Mouse (Mus musculus): ENCODE measurements around the gene Ttc7b. TPM values are rescaled to one million over a fixed set of nuclear protein-coding genes. Genes with fewer than 3 reads are reported as not detected.

The Ttc7b gene
- total and polyA plus RNA-seq, 3 experiments = 11.7 to 23.7 TPM; not detected in 1

DNA sequence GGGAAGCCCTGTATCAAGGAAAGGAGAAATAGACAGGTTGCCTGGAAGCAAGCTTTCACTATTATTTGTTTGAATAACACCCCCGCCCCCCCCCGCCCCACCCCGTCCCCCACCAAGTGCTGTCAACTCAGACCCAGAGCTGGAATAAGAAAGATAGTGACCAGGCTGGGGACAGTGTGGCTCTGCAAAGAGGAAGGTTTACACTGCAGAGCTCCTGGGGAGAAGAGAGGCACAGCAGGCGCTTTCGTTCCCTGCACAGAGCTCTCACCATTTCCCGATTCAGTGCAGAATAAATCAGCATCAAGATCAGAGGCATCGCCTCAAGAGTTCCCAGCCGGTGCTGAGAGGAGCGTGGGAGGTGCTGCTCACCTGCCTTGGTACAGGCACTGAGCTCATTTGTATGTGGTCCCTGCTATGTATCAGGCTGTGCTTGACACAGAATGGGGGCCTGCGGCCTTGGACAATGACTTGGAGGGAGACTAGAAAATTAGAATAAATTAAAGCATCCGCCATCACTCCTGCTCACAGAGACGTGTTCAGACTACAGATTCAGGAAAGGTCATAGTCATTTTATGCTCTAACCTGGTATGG is 206.7 kb downstream of the Ttc7b start:
- TF ChIP-seq RAD21 (IDR thresholded peaks at IDR 0.05; ENCODE audit: low read depth, low read length) (no peak), ZKSCAN1 (IDR thresholded peaks at IDR 0.05; ENCODE audit: low read depth, low read length) (no peak), GABPA (IDR thresholded peaks at IDR 0.05; ENCODE audit: low read depth, low read length) (no peak), CHD1 (IDR thresholded peaks at IDR 0.05; ENCODE audit: low read depth, low read length) (no peak), KAT2A (conservative IDR thresholded peaks at IDR 0.05; ENCODE audit: low read depth, low read length) (no peak), ZNF384 (IDR thresholded peaks at IDR 0.05; ENCODE audit: low read depth, low read length) (no peak), MAZ (IDR thresholded peaks at IDR 0.05; ENCODE audit: low read depth, low read length) (no peak), SIN3A (IDR thresholded peaks at IDR 0.05; ENCODE audit: low read length) (no peak), E2F4 (IDR thresholded peaks at IDR 0.05; ENCODE audit: borderline replicate concordance, low read depth, low read length) (no peak), ZMIZ1 (IDR thresholded peaks at IDR 0.05; ENCODE audit: low read depth, low read length) (no peak), GATA1 (IDR thresholded peaks at IDR 0.05; ENCODE audit: low read depth, low read length) (no peak)
- H3K27ac ChIP-seq (ENCODE audit: control insufficient read depth, low read depth, low read length) = no peak overlapping the region
- no peaks in the 10 kb centered on the region for H3K36me3 ChIP-seq (ENCODE audit: control insufficient read depth in 1 of 2, insufficient read depth in 2 of 2, low read length in 2 of 2)
- no peaks in the 10 kb centered on the region for H3K79me2 ChIP-seq (ENCODE audit: control insufficient read depth, insufficient read depth, low read length, poor library complexity)
- no peaks in the 10 kb centered on the region for H3K27me3 ChIP-seq (ENCODE audit: control insufficient read depth in 1 of 2, insufficient read depth in 2 of 2, low read length in 2 of 2)
- DNase-seq (ENCODE audit: low read depth, low spot score) = no peak
- no peaks in the 10 kb centered on the region for H3K4me1 ChIP-seq (ENCODE audit: control insufficient read depth in 1 of 2, insufficient read depth in 2 of 2, low read length in 2 of 2)
- no peaks in the 10 kb centered on the region for H3K9me3 ChIP-seq (replicated peaks; ENCODE audit: insufficient read depth, low read length)
- H3K9ac ChIP-seq (ENCODE audit: control insufficient read depth, low read depth, low read length, poor library complexity, severe bottlenecking) = no peak overlapping the region
- H3K4me3 ChIP-seq (ENCODE audit: control insufficient read depth in 1 of 2, insufficient read depth in 1 of 2, low read depth in 2 of 2, low read length in 2 of 2) = no peak overlapping the region

GRCm38 (mm10) chr12:100313209-100313608 is 207.4 kb downstream of the Ttc7b start:
- no peak overlapping the region for H3K27ac ChIP-seq (ENCODE audit: control insufficient read depth, low read depth, low read length)

More at GRCm38 (mm10) chr12:100313209-100313608, 207.4 kb downstream of the Ttc7b start:
- Histone ChIP-seq H3K4me3 (ENCODE audit: control insufficient read depth in 1 of 2, insufficient read depth in 1 of 2, low read depth in 2 of 2, low read length in 2 of 2) (no peak overlapping the region), H3K36me3 (ENCODE audit: control insufficient read depth in 1 of 2, insufficient read depth in 2 of 2, low read length in 2 of 2) (no peaks in the 10 kb centered on the region), H3K27me3 (ENCODE audit: control insufficient read depth in 1 of 2, insufficient read depth in 2 of 2, low read length in 2 of 2) (no peaks in the 10 kb centered on the region), H3K79me2 (ENCODE audit: control insufficient read depth, insufficient read depth, low read length, poor library complexity) (no peaks in the 10 kb centered on the region), H3K9ac (ENCODE audit: control insufficient read depth, low read depth, low read length, poor library complexity, severe bottlenecking) (no peak overlapping the region), H3K9me3 (replicated peaks; ENCODE audit: insufficient read depth, low read length) (no peaks in the 10 kb centered on the region), H3K4me1 (ENCODE audit: control insufficient read depth in 1 of 2, insufficient read depth in 2 of 2, low read length in 2 of 2) (no peaks in the 10 kb centered on the region)
- DNase-seq (ENCODE audit: low read depth, low spot score) = no peak
- TF ChIP-seq ETS1 (IDR thresholded peaks at IDR 0.05; ENCODE audit: low read depth, low read length) = no peak
- no peak for TF ChIP-seq MAX (IDR thresholded peaks at IDR 0.05; ENCODE audit: low read length)
- no peak for TF ChIP-seq MXI1 (IDR thresholded peaks at IDR 0.05; ENCODE audit: low read depth, low read length)
- TF ChIP-seq ELF1 (IDR thresholded peaks at IDR 0.05; ENCODE audit: low read depth, low read length) = no peak
- TF ChIP-seq KAT2A (conservative IDR thresholded peaks at IDR 0.05; ENCODE audit: low read depth, low read length) = no peak
- TF ChIP-seq MEF2A (IDR thresholded peaks at IDR 0.05; ENCODE audit: extremely low read depth, insufficient replicate concordance, low read depth, low read length, poor library complexity, severe bottlenecking) = no peak
- no peak for TF ChIP-seq ZKSCAN1 (IDR thresholded peaks at IDR 0.05; ENCODE audit: low read depth, low read length)
- no peak for TF ChIP-seq EP300 (IDR thresholded peaks at IDR 0.05; ENCODE audit: low read depth in 1 of 2, low read length in 2 of 2)
